Mouse (Mus musculus) cortical plate, adult 2 months (tissue): Measurements from ENCODE around the gene Sept10. TPM values are rescaled to one million over a fixed set of nuclear protein-coding genes. Genes with fewer than 3 reads are reported as not detected.

Source experiments
- H3K27ac ChIP-seq: fragments of 200-500 bp; 2 replicates; pipeline ENCODE4 v1.5.1; 2012; ENCODE audit warnings: low read length, control low read depth, inconsistent platforms; ENCODE audit not compliant: insufficient read depth
- H3K4me1 ChIP-seq: fragments of 200-500 bp; 2 replicates; pipeline ENCODE4 v1.6.1; 2011; ENCODE audit warnings: low read length; ENCODE audit not compliant: control insufficient read depth, insufficient read depth
- H3K4me3 ChIP-seq: fragments of 200-500 bp; 2 replicates; pipeline ENCODE4 v1.5.1; 2011; ENCODE audit warnings: mild to moderate bottlenecking, low read length, control low read depth; ENCODE audit not compliant: insufficient read depth
- CTCF ChIP-seq: fragments of 200-500 bp; IDR thresholded peaks from 2 replicates; pipeline ENCODE4 v1.5.1; 2011; ENCODE audit warnings: mild to moderate bottlenecking, control low read depth, low read length; ENCODE audit not compliant: insufficient read depth; ENCODE audit errors: extremely low read depth
- POLR2A ChIP-seq: fragments of 200-500 bp; IDR thresholded peaks from 2 replicates; pipeline ENCODE4 v1.6.1; 2011; ENCODE audit warnings: mild to moderate bottlenecking, low read length, control low read depth; ENCODE audit not compliant: insufficient read depth; ENCODE audit errors: extremely low read depth
- polyA plus RNA-seq: library from polyadenylated mRNA; depleted of rRNA; stranded (reverse); fragments of >200 nt; gene quantifications from 2 replicates; pipeline ENCODE4 v1.2.3, GENCODE M21; 2012

Sept10 gene
- polyA plus RNA-seq, 1 experiment = 7.7 TPM

DNA sequence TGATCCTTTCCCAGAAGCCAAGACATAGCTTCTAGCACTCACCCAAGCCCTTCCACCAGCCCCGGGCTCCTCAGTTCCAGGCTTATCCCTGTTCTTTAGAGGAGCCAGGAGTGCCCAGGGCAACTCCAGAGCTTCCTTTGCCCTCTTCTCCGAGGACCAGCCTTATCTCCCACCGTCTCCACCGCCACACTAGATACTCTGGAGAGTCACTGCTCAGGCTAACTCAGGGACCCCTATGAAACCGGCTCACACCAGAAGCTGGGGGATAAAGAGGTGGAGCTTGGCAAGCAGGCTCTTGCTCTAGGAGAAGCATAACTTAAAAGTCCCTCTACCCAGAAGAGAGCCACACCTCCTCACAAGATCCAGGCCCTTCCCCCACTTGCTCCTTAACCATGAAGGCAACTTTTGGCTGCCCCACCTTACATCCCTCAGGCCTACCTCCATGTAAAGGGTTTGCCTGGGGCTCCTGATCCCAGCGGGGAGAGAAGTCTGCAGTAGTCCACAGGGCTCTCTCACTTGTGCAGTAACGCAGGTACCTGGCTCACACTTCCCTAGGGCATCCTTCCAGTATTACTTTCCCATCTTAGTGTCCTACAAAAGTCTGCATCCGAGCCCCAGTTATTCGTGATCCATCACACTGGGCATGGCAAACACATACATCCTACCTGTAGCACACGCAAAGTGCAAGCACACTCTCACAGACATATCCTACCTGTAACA lies 70.5 kb downstream of the Sept10 start:
- TF ChIP-seq POLR2A (no peak), CTCF (no peak)
- H3K4me1 ChIP-seq = no peaks in the 10 kb centered on the region
- no peak overlapping the region for H3K4me3 ChIP-seq
- H3K27ac ChIP-seq = no peak overlapping the region

DNA sequence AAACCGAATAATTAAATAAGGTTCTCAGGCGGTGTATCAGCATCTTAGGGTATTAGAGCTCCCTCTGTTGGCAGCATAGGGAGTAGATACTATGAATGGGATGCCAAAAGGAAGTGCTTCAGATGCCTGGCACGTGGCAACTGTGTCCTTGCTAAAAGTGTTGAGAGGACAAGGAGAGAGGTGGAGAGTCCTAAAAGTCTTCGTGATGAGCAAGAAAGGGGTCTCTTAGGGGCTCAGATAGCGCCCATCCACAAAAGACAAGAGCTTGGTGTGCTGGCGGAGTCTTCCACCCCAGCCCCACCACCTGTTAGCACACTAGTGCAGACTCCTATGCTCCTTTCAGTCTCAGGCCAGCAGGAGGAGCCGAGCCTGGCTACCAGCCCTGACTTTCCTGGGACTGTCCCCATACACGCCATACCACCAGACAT lies 71.7 kb downstream of the Sept10 start:
- Histone ChIP-seq H3K27ac (no peak overlapping the region), H3K4me1 (no peaks in the 10 kb centered on the region), H3K4me3 (no peak overlapping the region)
- no peak for TF ChIP-seq POLR2A
- peak; percentile 65 for TF ChIP-seq CTCF

DNA sequence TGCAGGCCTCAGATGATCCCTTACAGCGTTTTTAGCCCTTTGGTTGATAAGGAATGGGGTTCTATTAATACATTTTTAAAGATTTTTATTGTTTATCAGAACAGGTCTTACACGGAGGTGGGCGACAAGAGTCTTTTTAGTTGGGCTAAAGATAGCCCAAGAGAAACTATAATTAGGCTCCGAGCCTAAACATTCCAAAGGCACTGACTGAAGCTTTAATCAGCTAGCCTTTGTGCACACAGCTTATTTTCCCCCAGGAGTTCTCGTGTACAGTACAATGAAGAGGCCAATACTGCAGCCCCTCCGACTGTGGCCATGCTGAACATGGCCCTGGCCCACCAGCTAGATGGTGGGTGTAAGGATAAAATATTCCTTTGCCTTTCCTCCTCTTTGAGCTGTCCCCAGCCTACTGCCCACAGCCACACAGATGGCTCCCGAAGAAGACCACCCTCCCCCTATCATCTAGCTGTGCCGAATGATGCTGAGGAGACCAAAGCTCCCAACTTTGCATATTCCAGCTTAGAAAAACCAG lies 88.1 kb downstream of the Sept10 start:
- H3K4me1 ChIP-seq = peaks cover 8% of the 10 kb centered on the region
- TF ChIP-seq CTCF (no peak), POLR2A (no peak)
- no peak overlapping the region for H3K4me3 ChIP-seq
- peak overlapping the region; percentile 51; the same call in 1 of the 2 replicates for H3K27ac ChIP-seq

- TF ChIP-seq CTCF = no peak
- TF ChIP-seq POLR2A = no peak
- Histone ChIP-seq H3K4me1 (peaks cover 13% of the 10 kb centered on the region), H3K4me3 (no peak overlapping the region), H3K27ac (no peak overlapping the region)
Observed at GRCm38 (mm10) chr10:59131926-59132628, 89.6 kb downstream of the Sept10 start.

DNA sequence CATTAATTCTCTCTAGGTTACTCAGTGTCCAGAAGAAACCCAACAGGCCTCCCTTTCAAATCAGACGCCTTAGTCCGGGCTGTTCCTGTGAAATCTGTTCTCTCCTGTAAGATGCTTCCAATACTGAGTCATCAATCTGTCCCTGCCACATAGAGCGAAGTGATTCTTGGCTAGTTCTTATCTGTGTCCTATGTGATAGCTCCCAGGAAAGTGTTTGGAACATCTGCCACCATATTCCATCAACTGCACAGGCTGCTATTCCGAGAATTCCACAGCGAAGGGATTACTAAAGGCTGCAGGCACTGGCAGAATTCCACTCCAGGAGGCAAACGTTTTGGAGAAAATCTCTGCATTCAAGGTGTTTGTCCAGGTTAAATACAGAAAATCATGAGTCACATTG lies 94.0 kb downstream of the Sept10 start:
- TF ChIP-seq POLR2A (no peak), CTCF (no peak)
- Histone ChIP-seq H3K27ac (no peak overlapping the region), H3K4me3 (no peak overlapping the region), H3K4me1 (peaks cover 10% of the 10 kb centered on the region)

DNA sequence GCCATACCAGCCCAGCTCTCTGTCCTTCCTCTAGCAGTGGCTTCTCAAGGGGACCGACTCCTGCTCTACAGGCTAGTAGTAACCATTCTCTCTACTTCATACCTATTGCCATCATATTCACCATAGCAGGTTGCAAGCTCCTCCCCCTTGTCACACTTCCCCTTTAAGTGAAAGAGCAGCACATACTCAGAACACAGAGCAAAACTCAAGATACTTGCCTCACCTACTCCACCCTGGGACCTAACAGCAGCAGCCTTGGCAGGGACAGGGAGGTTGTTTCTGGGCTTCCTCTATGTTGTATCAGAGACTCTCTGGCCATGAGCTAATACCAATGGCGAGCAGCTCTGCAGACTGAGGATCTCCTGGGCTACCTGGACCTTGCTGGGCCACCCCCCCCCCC lies 96.2 kb downstream of the Sept10 start:
- Histone ChIP-seq H3K4me3 (no peak overlapping the region), H3K27ac (no peak overlapping the region), H3K4me1 (peaks cover 10% of the 10 kb centered on the region)
- no peak for TF ChIP-seq CTCF
- TF ChIP-seq POLR2A = no peak

DNA sequence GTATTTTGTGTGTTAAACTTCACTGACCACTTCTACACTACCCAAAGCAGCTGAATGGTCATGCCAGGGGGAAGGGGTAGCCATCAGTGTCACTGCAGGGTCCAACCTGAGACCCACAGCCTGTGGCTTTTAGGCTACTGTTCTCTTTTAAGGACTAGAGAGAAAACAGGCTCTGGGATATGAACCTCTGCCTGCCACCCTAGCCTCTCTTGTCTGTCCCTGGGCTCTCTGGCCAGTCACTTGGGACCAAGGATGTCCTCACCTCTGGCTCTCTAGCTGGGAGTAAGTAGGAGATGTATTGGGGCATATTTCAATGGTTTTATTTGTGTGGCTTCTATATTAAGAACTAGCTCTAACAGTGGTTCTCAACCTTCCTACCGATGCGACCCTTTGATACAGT lies 101.8 kb downstream of the Sept10 start:
- H3K4me3 ChIP-seq = no peak overlapping the region
- H3K27ac ChIP-seq = no peak overlapping the region
- H3K4me1 ChIP-seq = peaks cover 3% of the 10 kb centered on the region
- TF ChIP-seq CTCF (no peak), POLR2A (no peak)

DNA sequence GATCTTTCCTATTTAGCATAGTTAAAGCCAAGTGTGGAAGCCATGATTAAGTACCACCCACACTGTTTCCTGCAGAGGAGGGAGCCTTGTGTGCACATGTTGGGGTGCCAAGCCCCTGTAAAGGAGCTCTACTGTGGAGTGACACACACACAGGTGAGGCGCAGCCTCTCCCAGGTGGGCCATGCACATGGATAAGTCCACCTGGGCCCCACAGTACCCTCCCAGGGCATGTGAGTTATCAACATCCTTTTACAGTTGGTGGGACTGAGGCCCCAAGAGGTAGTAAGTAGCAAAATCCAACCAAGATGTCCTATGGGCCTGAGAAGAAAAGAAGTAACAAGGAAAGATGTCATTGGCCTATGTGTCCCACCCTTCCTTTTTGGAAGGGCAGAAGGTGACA lies 102.6 kb downstream of the Sept10 start:
- Histone ChIP-seq H3K27ac (no peak overlapping the region), H3K4me3 (no peak overlapping the region), H3K4me1 (peaks cover 4% of the 10 kb centered on the region)
- no peak for TF ChIP-seq CTCF

- no peak for TF ChIP-seq POLR2A
- no peak for TF ChIP-seq CTCF
- H3K27ac ChIP-seq = no peak overlapping the region; the same call in 1 of the 2 replicates
Observed at GRCm38 (mm10) chr10:59117555-59117954, 104.1 kb downstream of the Sept10 start.

GRCm38 (mm10) chr10:59116331-59116730 lies 105.3 kb downstream of the Sept10 start:
- Histone ChIP-seq H3K4me3 (no peak overlapping the region), H3K27ac (peak overlapping the region; percentile 22; the same call in 1 of the 2 replicates), H3K4me1 (peaks cover 4% of the 10 kb centered on the region)
- no peak for TF ChIP-seq POLR2A

More at GRCm38 (mm10) chr10:59117555-59117954, 104.1 kb downstream of the Sept10 start:
- Histone ChIP-seq H3K4me1 (peaks cover 4% of the 10 kb centered on the region), H3K4me3 (no peak overlapping the region)
